Comparison of ENCODE assay signal across 21 mouse cellular contexts in the genomic region with DNA sequence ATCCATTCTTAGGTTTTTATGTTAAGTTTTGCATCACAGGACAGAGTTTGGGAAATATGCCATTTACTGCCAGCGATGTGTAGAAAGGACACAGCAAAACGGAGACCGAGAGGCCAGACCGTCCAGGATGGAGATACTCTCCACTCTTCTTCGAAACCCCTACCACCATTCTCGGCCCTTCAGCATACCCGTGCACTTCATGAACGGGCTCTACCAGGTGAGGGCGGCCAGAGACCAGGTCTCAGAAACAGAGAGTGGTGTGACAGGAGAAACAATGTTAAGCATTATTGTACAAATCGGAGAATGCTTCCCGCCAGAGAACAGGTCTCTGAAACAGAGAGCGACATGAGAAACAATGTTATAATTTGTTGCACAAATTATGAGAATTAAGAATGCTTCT.
"Had no signal": no experiment of that assay in that cellular context is flagged by ENCODE, and none has a peak within 500 bp of the region (broad histone marks: within the 10 kb centered on the region; RNA-seq: fewer than 3 reads in every experiment).

No protein-coding gene starts in this region.

- H3K27ac ChIP-seq: kidney, postnatal 0 days; layer of hippocampus, adult 2 months; limb, embryonic 12.5 days; limb, embryonic 15.5 days; liver, embryonic 14.5 days; stomach, postnatal 0 days had no signal

- H3K4me2 ChIP-seq: limb, embryonic 12.5 days; limb, embryonic 15.5 days; liver, embryonic 11.5 days; lung, embryonic 14.5 days; midbrain, embryonic 11.5 days had no signal

- H3K4me3 ChIP-seq: layer of hippocampus, adult 2 months; limb, embryonic 12.5 days; limb, embryonic 15.5 days had no signal

- H3K9ac ChIP-seq: limb, embryonic 12.5 days; limb, embryonic 15.5 days; liver, embryonic 14.5 days; liver, postnatal 0 days; lung, embryonic 14.5 days had no signal

- H3K9me3 ChIP-seq: limb, embryonic 12.5 days; limb, embryonic 15.5 days had no signal

- H3K27me3 ChIP-seq: limb, embryonic 12.5 days; limb, embryonic 15.5 days had no signal

- ATAC-seq: liver, postnatal 0 days had no signal

- DNase-seq: kidney, adult 18-20 months; kidney, postnatal 25 days; layer of hippocampus, adult 9-11 months; liver, postnatal 0 days; lung, embryonic 14.5 days; lung, postnatal 14 days; lung, postnatal 4 days; midbrain, embryonic 14.5 days; right cerebral cortex, adult 18-20 months; right cerebral cortex, postnatal 14 days; right cerebral cortex, postnatal 4 days; thymus, adult 18-20 months; thymus, postnatal 36 days had no signal
